In the genomic region with DNA sequence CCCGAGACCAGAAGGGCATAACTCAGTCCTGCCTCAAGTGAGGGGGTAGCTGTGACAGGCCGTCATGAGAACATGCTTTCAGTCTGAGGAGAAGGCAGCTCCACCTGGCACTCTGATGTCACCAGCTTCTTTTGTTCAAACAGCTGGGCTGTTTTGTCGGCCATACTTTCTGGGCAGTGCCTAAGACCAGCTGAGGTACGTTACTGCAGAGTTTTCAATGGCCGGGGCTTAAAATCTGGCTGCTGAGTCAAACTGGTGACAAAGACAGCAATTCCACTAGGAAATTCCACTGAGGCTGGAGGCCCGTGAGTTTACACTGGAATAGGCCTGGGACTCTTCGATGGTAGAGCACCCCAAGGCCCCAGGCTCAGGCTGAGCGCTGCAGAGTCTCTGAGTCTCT, we compare ENCODE assay signal across 18 mouse cellular contexts. TPM values are rescaled to one million over a fixed set of nuclear protein-coding genes. Genes with fewer than 3 reads are reported as not detected.
DNase-seq lines count a peak whose midpoint lies in the region; ATAC-seq and TF ChIP-seq lines count a peak whose summit lies in the region.
"Had no signal": no experiment of that assay in that cellular context is flagged by ENCODE, and none has a peak within 500 bp of the region (broad histone marks: within the 10 kb centered on the region; RNA-seq: fewer than 3 reads in every experiment).

No protein-coding gene starts in this region.

- H3K4me2 ChIP-seq in heart, embryonic 16.5 days (ENCODE audit: low read depth, low read length): no peak overlapping the region
- H3K4me2 ChIP-seq: liver, embryonic 15.5 days; midbrain, embryonic 15.5 days; stomach, embryonic 15.5 days had no signal

- TF ChIP-seq CTCF in small intestine, adult 2 months (IDR thresholded peaks at IDR 0.05; ENCODE audit: extremely low read depth, insufficient read length, insufficient replicate concordance, low read depth, low read length): no peak

- peaks cover 12% of the 10 kb centered on the region for H3K4me1 ChIP-seq in heart, embryonic 16.5 days (ENCODE audit: control insufficient read depth, insufficient read depth, low read length)
- H3K4me1 ChIP-seq in megakaryocyte, embryonic 14.5 days: peaks cover 71% of the 10 kb centered on the region
- peaks cover 1% of the 10 kb centered on the region; the same call in 1 of the 2 replicates for H3K4me1 ChIP-seq in small intestine, adult 2 months (ENCODE audit: control insufficient read depth, insufficient read depth, insufficient read length, low read length)
- H3K4me1 ChIP-seq: liver, embryonic 15.5 days; midbrain, embryonic 15.5 days had no signal

- DNase-seq in heart, postnatal 25 days (ENCODE audit: low spot score): no peak
- peak; percentile 61 for DNase-seq in thymus, postnatal 4 days
- no peak for DNase-seq in cerebellum, adult 9-10 months
- DNase-seq in left cerebral cortex, postnatal 36 days (ENCODE audit: low spot score in 2 of 2): no peak
- DNase-seq: cerebellum, adult 11-12 months; gastrocnemius, adult 2 months; heart, postnatal 14 days; layer of hippocampus, postnatal 36 days; right cerebral cortex, postnatal 4 days had no signal

- no peak overlapping the region for H3K4me3 ChIP-seq in heart, embryonic 16.5 days (ENCODE audit: low read length)
- peak overlapping the region; percentile 8 for H3K4me3 ChIP-seq in megakaryocyte, embryonic 14.5 days (replicated peaks)
- H3K4me3 ChIP-seq in small intestine, adult 2 months (ENCODE audit: low read depth, low read length): no peak overlapping the region
- H3K4me3 ChIP-seq: gastrocnemius, adult 2 months; liver, embryonic 15.5 days; midbrain, embryonic 15.5 days; stomach, embryonic 15.5 days had no signal

- H3K9ac ChIP-seq in heart, embryonic 16.5 days (ENCODE audit: low read length): no peak overlapping the region
- H3K9ac ChIP-seq: liver, embryonic 15.5 days; midbrain, embryonic 15.5 days; stomach, embryonic 15.5 days had no signal

- ATAC-seq in heart, embryonic 16.5 days (replicated peaks; ENCODE audit: extremely low read depth, insufficient read depth, low FRiP score): no peak
- no peak for ATAC-seq in megakaryocyte, adult 5-6 weeks (ENCODE audit: poor library complexity, severe bottlenecking)
- ATAC-seq: forebrain, embryonic 14.5 days; midbrain, embryonic 15.5 days had no signal

- no peak for TF ChIP-seq POLR2A in small intestine, adult 2 months (IDR thresholded peaks at IDR 0.05; ENCODE audit: low read depth, low read length)

- no peaks in the 10 kb centered on the region for H3K9me3 ChIP-seq in heart, embryonic 16.5 days (replicated peaks; ENCODE audit: control insufficient read depth, low read length)
- H3K9me3 ChIP-seq in megakaryocyte, embryonic 14.5 days: no peaks in the 10 kb centered on the region
- H3K9me3 ChIP-seq: liver, embryonic 15.5 days; midbrain, embryonic 15.5 days; stomach, embryonic 15.5 days had no signal

- no peaks in the 10 kb centered on the region for H3K36me3 ChIP-seq in heart, embryonic 16.5 days (ENCODE audit: control insufficient read depth, insufficient read depth)
- H3K36me3 ChIP-seq in megakaryocyte, embryonic 14.5 days (replicated peaks; ENCODE audit: low read length): no peaks in the 10 kb centered on the region
- H3K36me3 ChIP-seq in small intestine, adult 2 months (ENCODE audit: control insufficient read depth, insufficient read depth, low read length): no peaks in the 10 kb centered on the region
- H3K36me3 ChIP-seq: liver, embryonic 15.5 days; midbrain, embryonic 15.5 days; stomach, embryonic 15.5 days had no signal

- peak overlapping the region; percentile 65; the same call in 1 of the 2 replicates for H3K27ac ChIP-seq in heart, embryonic 16.5 days (ENCODE audit: low read length)
- H3K27ac ChIP-seq in small intestine, adult 2 months (ENCODE audit: insufficient read depth, low read depth, low read length): peak overlapping the region; percentile 29
- H3K27ac ChIP-seq: gastrocnemius, adult 2 months; liver, embryonic 15.5 days; macrophage; midbrain, embryonic 15.5 days; stomach, embryonic 15.5 days had no signal

- no peaks in the 10 kb centered on the region for H3K27me3 ChIP-seq in heart, embryonic 16.5 days (ENCODE audit: control insufficient read depth, insufficient read depth, low read length)
- peaks cover 58% of the 10 kb centered on the region for H3K27me3 ChIP-seq in megakaryocyte, embryonic 14.5 days (replicated peaks)
- no peaks in the 10 kb centered on the region for H3K27me3 ChIP-seq in small intestine, adult 2 months (ENCODE audit: control insufficient read depth, insufficient read depth, low read length)
- H3K27me3 ChIP-seq: liver, embryonic 15.5 days; midbrain, embryonic 15.5 days; stomach, embryonic 15.5 days had no signal

- WGBS in heart, embryonic 16.5 days: 72% methylated on average over 8 of the region's 8 CpGs
- WGBS in small intestine, adult 2 months: 82% methylated on average over 8 of the region's 8 CpGs

- intact Hi-C loops in heart, postnatal 25 days (cut with DNase I): no loop called here
- intact Hi-C loops in left cerebral cortex, postnatal 36 days (cut with DNase I): no loop called here

RNA-seq across cellular contexts. Expression of a gene that starts 24.6 kb away (rescaled TPM):
- 8.0 and 10.6 TPM in 2 replicates for polyA plus RNA-seq in heart, embryonic 16.5 days (2015; fragmentation: Nextera tagmentation; extraction: Ambion mirVana)
- 1 to 10 TPM; 2.1 to 2.2 TPM for total RNA-seq in heart, postnatal 25 days (2021)
- polyA plus RNA-seq in megakaryocyte, embryonic 14.5 days (2012; ENCODE audit: insufficient read depth, low replicate concordance): 7.7 and 18.6 TPM in 2 replicates
- 0.85 and 2.7 TPM in 2 replicates for total RNA-seq in megakaryocyte, adult 5-6 weeks (2015)
- total RNA-seq in megakaryocyte, adult 5-6 weeks (2017): 1.6 and 1.7 TPM in 2 replicates
- 16.9 and 34.7 TPM in 2 replicates for polyA plus RNA-seq in small intestine, adult 2 months (2012; rRNA removed)
- 10 to 100 TPM in 1 of 2 experiments, 1 to 10 TPM in 1; 9.8 to 10.9 TPM for total RNA-seq in left cerebral cortex, postnatal 36 days (2021)
